Mouse (Mus musculus) C2C12 (cell line): Measurements from ENCODE around the gene AC129217.1. TPM values are rescaled to one million over a fixed set of nuclear protein-coding genes. Genes with fewer than 3 reads are reported as not detected.
"Not testable (repeated sequence)": the region's sequence is repeated elsewhere in the genome, so short reads cannot be mapped to it uniquely, and the experiment has no call there.

ENCODE experiments used
- H3K27me3 ChIP-seq: one replicate; pipeline ENCODE4 v1.6.1; 2011; ENCODE audit not compliant: control insufficient read depth, insufficient read depth, insufficient read length
- H3K36me3 ChIP-seq: one replicate; pipeline ENCODE4 v1.6.1; 2011; ENCODE audit not compliant: control insufficient read depth, insufficient read depth
- H3K4me3 ChIP-seq: one replicate; pipeline ENCODE4 v1.5.1; 2011; ENCODE audit warnings: mild to moderate bottlenecking, control low read depth; ENCODE audit not compliant: poor library complexity, insufficient read depth, severe bottlenecking
- H3K79me2 ChIP-seq: one replicate; pipeline ENCODE4 v1.6.1; 2011; ENCODE audit not compliant: control insufficient read depth, insufficient read depth
- H3K79me3 ChIP-seq: one replicate; pipeline ENCODE4 v1.6.1; 2011; ENCODE audit warnings: low read depth, control low read depth
- H3ac ChIP-seq: one replicate; pipeline ENCODE3; 2011; ENCODE audit warnings: low read depth; ENCODE audit not compliant: control insufficient read depth, insufficient read length
- CEBPB ChIP-seq: IDR thresholded peaks from one replicate; pipeline ENCODE4 v1.6.1; 2011; ENCODE audit warnings: low read depth, mild to moderate bottlenecking, control low read depth, moderate library complexity
- CTCF ChIP-seq: IDR thresholded peaks from one replicate; pipeline ENCODE4 v1.5.1; 2011; ENCODE audit not compliant: control insufficient read depth, insufficient read depth, insufficient read length
- FOSL1 ChIP-seq: IDR thresholded peaks from one replicate; pipeline ENCODE4 v1.8.0; 2011; ENCODE audit warnings: mild to moderate bottlenecking, low read length; ENCODE audit not compliant: poor library complexity, insufficient read depth, severe bottlenecking
- MAX ChIP-seq: IDR thresholded peaks from one replicate; pipeline ENCODE4 v1.6.1; 2011; ENCODE audit warnings: mild to moderate bottlenecking, control low read depth
- MYOD1 ChIP-seq: IDR thresholded peaks from one replicate; pipeline ENCODE4 v1.6.1; 2011; ENCODE audit warnings: low read depth; ENCODE audit not compliant: control insufficient read depth, insufficient read length
- MYOG ChIP-seq: IDR thresholded peaks from one replicate; pipeline ENCODE4 v1.6.1; 2011; ENCODE audit not compliant: control insufficient read depth, insufficient read length; ENCODE audit errors: extremely low read depth
- USF1 ChIP-seq: IDR thresholded peaks from one replicate; pipeline ENCODE4 v1.6.1; 2011; ENCODE audit warnings: low read depth, mild to moderate bottlenecking, control low read depth, moderate library complexity
- polyA plus RNA-seq: library from polyadenylated mRNA; unstranded; fragments of >200 nt; fragmentation: generic; extraction: Trizol; gene quantifications from one replicate; pipeline ENCODE4 v1.2.1, GENCODE M21; 2012; ENCODE audit warnings: missing spikeins

The AC129217.1 gene
- polyA plus RNA-seq, 1 experiment, result 0.54 TPM

DNA sequence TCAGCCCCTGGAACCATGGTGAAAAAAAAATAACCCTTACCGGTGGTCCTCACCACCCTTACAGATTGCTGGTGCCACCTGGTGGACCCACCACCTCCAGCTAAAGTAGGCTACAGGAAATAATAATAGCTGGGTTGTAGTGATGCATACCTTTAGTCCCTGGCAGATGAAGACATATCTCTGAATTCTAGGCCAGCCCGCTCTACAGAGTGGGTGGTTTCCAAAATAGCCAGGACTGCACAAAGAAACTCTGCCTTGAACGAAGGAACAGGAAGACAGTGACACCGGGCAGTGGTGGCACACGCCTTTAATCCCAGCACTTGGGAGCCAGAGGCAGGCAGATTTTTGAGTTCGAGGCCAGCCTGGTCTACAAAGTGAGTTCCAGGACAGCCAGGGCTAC lies 34.7 kb downstream of the AC129217.1 start:
- no peaks in the 10 kb centered on the region for H3K27me3 ChIP-seq
- TF ChIP-seq MAX (no peak), CEBPB (no peak), MYOD1 (no peak), CTCF (no peak), USF1 (no peak), MYOG (no peak), FOSL1 (no peak)
- H3ac ChIP-seq, result no peak overlapping the region
- H3K79me2 ChIP-seq, result no peaks in the 10 kb centered on the region
- no peaks in the 10 kb centered on the region for H3K36me3 ChIP-seq
- H3K4me3 ChIP-seq, result no peak overlapping the region
- H3K79me3 ChIP-seq, result no peaks in the 10 kb centered on the region

DNA sequence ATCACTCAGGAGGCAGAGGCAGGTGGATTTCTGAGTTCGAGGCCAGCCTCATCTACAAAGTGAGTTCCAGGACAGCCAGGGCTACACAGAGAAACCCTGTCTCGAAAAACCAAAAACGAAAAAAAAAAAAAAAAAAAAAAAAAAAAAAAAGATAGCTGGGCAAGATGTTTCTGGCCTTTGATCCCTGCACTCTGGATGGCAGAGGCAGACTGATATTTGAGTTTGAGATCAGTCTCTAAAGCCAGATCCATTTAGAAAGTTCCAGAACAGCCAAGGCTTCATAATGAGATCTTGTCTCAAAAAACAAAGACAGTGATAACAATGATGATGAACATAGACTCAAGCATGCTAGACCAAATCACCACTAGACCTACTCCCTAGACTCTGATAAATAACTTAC lies 40.8 kb downstream of the AC129217.1 start:
- not testable (repeated sequence) for H3K4me3 ChIP-seq, H3ac ChIP-seq, H3K27me3 ChIP-seq
- Histone ChIP-seq H3K79me3 (peaks cover 11% of the 10 kb centered on the region), H3K79me2 (peaks cover 23% of the 10 kb centered on the region), H3K36me3 (peaks cover 24% of the 10 kb centered on the region)

DNA sequence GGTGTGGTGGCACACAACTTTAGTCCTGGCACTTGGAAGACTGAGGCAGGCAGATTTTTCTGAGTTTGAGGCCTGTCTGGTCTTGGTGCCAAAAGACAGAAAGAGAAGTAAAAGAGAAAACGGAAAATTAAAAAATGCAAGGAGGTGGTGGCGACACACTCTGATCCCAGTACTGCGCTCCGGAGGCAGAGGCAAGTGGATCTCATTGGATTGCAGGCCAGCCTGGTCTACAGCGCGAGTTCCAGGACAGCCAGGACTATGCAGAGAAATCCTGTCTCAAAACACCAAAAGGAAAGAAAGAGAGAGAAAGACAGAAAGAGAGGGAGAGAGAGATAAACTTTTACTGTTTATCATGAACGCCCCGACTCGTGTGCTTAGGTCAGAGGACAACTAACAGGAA lies 41.3 kb downstream of the AC129217.1 start:
- H3K79me2 ChIP-seq, result peaks cover 23% of the 10 kb centered on the region
- H3K4me3 ChIP-seq, result peak overlapping the region; percentile 84
- peaks cover 29% of the 10 kb centered on the region for H3K36me3 ChIP-seq
- peaks cover 11% of the 10 kb centered on the region for H3K79me3 ChIP-seq
- no peaks in the 10 kb centered on the region for H3K27me3 ChIP-seq
- H3ac ChIP-seq, result peak overlapping the region; percentile 49
- TF ChIP-seq MAX, result no peak
- TF ChIP-seq MYOG, result no peak

DNA sequence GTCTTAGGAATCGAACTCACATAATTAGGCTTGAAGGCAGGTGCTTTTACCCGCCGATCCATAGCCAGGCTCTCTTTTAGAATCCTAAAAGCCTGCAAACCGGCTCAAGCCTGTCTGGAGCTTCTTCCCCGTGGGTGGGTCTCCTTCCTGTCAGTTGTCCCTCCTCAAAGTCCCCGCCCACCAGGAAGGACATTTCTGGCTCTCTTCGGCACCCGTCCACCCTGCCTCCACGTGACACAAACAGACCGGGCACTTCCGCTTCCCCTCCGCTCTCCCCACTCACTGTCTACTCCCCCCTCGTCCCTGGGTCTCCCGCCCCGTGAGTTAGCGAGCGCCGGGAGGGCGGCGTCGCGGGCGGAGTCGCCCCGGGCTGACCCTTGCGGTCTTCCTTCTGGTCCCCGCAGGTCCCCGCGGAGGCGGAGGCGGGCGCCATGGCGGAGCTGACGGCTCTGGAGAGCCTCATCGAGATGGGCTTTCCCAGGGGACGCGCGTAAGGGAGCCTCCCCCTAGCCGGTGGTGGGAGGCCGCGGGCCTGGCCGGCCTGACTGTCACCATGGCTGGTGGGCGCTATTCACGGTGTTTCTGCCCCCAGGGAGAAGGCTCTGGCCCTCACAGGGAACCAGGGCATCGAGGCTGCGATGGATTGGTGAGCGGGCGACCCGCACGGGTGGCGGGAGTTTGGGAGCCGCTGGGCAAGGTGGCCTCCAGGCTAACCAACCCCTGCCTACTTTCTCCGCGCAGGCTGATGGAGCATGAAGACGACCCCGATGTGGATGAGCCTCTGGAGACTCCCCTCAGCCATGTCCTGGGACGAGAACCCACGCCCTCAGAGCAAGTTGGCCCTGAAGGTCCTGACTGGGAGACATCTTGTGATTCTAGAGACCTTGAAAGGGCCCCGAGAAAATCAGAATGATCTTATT lies 42.0 kb downstream of the AC129217.1 start, which contains the start of gene Ubxn1:
Gene Ubxn1, plus strand, starts transcription at position 230 of the 920 bp plus-strand sequence.
- peaks cover 23% of the 10 kb centered on the region for H3K79me2 ChIP-seq
- H3K4me3 ChIP-seq, result peak within 1 kb of the TSS; percentile 84
- TF ChIP-seq MYOD1, result no peak
- TF ChIP-seq MAX, result peak; percentile 57
- peak; percentile 100 for TF ChIP-seq USF1
- no peak for TF ChIP-seq FOSL1
- TF ChIP-seq CEBPB, result no peak
- no peak for TF ChIP-seq MYOG
- no peak for TF ChIP-seq CTCF
- peak within 1 kb of the TSS; percentile 98 for H3ac ChIP-seq
- H3K27me3 ChIP-seq, result no peaks in the 10 kb centered on the region
- peaks cover 36% of the 10 kb centered on the region for H3K36me3 ChIP-seq
- H3K79me3 ChIP-seq, result peaks cover 11% of the 10 kb centered on the region

DNA sequence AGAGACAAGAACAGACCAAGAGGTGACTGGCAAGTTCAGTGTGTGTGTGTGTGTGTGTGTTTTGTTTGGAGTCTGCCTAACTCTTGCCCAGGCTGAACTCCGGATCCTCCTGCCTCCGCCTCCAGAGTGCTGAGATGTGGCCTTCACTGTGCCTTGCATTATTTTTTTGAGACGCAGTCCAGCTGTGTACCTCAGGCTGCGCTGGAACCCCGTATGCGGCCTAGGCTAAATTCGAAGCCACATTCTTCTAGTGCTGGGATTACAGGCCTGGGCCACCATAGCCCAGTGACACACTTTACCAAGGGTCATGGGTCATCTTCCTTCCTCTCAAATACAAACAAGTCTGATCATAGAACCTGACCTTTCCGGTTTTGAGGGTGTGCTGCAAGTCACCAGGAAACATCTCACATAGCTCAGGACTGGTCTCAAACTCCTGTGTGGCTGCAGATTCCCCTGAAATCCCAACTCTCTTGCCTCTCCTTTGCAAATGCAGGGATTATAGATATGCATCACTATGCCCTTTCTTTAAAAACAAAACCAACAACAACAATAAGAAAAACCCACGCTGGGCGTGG lies 42.8 kb downstream of the AC129217.1 start:
- peaks cover 11% of the 10 kb centered on the region for H3K79me3 ChIP-seq
- peak overlapping the region; percentile 98 for H3ac ChIP-seq
- H3K36me3 ChIP-seq, result peaks cover 36% of the 10 kb centered on the region
- TF ChIP-seq MYOG (no peak), MYOD1 (no peak), MAX (no peak), USF1 (no peak), CTCF (no peak), FOSL1 (no peak), CEBPB (no peak)
- no peaks in the 10 kb centered on the region for H3K27me3 ChIP-seq
- peak overlapping the region; percentile 84 for H3K4me3 ChIP-seq
- peaks cover 23% of the 10 kb centered on the region for H3K79me2 ChIP-seq

DNA sequence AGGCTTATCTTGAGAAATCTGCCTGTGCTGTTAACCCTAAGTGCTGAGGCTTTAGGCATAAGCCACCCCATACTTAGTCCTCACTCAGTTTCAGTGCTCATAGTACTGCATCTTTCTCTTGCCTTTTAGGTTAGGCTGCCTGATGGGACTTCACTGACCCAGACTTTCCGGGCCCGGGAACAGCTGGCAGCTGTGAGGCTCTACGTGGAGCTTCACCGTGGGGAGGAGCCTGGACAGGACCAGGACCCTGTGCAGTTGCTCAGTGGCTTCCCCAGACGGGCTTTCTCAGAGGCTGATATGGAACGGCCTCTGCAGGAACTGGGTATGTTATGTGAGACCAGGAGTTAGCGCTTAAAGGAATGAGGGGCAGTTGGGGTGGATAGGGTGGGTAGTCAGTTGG lies 45.5 kb downstream of the AC129217.1 start:
- Histone ChIP-seq H3K4me3 (no peak overlapping the region), H3K79me3 (peaks cover 11% of the 10 kb centered on the region), H3K79me2 (peaks cover 23% of the 10 kb centered on the region), H3K27me3 (no peaks in the 10 kb centered on the region), H3K36me3 (peaks cover 42% of the 10 kb centered on the region), H3ac (no peak overlapping the region)
- TF ChIP-seq CTCF (no peak), MYOG (no peak)
